In the genomic region with DNA sequence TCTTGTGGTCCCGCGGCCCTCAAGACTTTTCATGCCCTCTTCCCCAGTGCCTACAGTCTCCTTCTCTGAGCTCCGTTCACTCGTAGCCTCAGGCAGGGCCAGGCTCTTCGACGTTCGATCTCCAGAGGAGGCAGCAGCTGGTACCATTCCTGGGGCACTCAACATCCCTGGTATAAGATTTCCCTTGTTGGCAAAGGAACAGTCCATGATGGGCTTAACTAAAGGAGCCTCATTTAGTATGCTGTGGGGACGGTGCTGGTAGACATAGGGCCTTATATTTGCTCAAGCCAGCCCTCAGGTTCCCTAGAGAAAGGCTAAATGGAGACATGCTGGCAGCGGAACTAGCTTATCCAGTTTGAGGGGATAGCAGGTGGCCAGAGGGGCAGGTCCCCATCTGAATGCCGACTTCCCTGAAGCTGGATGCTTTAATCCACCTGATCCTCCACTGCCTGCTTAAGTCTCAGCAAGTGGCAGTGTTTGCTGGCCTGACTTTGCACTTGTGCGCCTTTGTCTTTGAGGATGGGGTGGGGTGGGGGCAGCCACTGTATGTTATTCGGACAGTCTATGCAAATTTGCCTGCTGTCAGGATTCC, we compare ENCODE assay signal across 12 mouse cellular contexts. TPM values are rescaled to one million over a fixed set of nuclear protein-coding genes. Genes with fewer than 3 reads are reported as not detected.
DNase-seq lines count a peak whose midpoint lies in the region; ATAC-seq lines count a peak whose summit lies in the region.
"Had no signal": no experiment of that assay in that cellular context is flagged by ENCODE, and none has a peak within 500 bp of the region (broad histone marks: within the 10 kb centered on the region; RNA-seq: fewer than 3 reads in every experiment).

No protein-coding gene starts in this region.

- WGBS in embryonic facial prominence, embryonic 15.5 days = 42% methylated on average over 12 of the region's 12 CpGs
- 50% methylated on average over 12 of the region's 12 CpGs for WGBS in midbrain, embryonic 11.5 days
- 63% methylated on average over 12 of the region's 12 CpGs for WGBS in stomach, embryonic 15.5 days

- DNase-seq in lung, adult 18-20 months = peak; percentile 53 to 66
- DNase-seq in lung, postnatal 14 days = no peak
- DNase-seq in midbrain, embryonic 11.5 days (ENCODE audit: low spot score, missing footprints) = no peak
- DNase-seq in left cerebral cortex, adult 11 months (ENCODE audit: low spot score) = no peak
- no peak for DNase-seq in gastrocnemius, postnatal 14 days
- DNase-seq in embryo, embryonic 10.5 days (ENCODE audit: low spot score) = no peak
- DNase-seq: adrenal gland, adult 8-10 months had no signal

- intact Hi-C loops in gastrocnemius, postnatal 14 days (cut with DNase I; ENCODE audit: low total_unique reads) = no loop called here

- peaks cover 4% of the 10 kb centered on the region; the same call in 1 of the 2 replicates for H3K4me1 ChIP-seq in embryonic facial prominence, embryonic 15.5 days
- no peaks in the 10 kb centered on the region for H3K4me1 ChIP-seq in midbrain, embryonic 11.5 days (ENCODE audit: control insufficient read depth, insufficient read depth, low read length)
- H3K4me1 ChIP-seq in stomach, embryonic 15.5 days = no peaks in the 10 kb centered on the region; the same call in 1 of the 2 replicates

- H3K9me3 ChIP-seq in embryonic facial prominence, embryonic 15.5 days (replicated peaks) = no peaks in the 10 kb centered on the region
- H3K9me3 ChIP-seq in midbrain, embryonic 11.5 days (ENCODE audit: control insufficient read depth, low read length) = no peaks in the 10 kb centered on the region
- no peaks in the 10 kb centered on the region for H3K9me3 ChIP-seq in stomach, embryonic 15.5 days
- H3K9me3 ChIP-seq: liver, embryonic 15.5 days had no signal

- ATAC-seq in embryonic facial prominence, embryonic 15.5 days (ENCODE audit: insufficient number of reproducible peaks, low FRiP score, low TSS enrichment, low read depth) = peak; percentile 45; the same call in 1 of the 2 replicates
- peak; percentile 61 for ATAC-seq in midbrain, embryonic 11.5 days (ENCODE audit: low FRiP score)
- ATAC-seq in stomach, embryonic 15.5 days (ENCODE audit: insufficient read depth, low FRiP score, low read depth) = peak; percentile 36; the same call in 1 of the 2 replicates
- ATAC-seq: Patski had no signal

- no peak overlapping the region for H3K4me2 ChIP-seq in embryonic facial prominence, embryonic 15.5 days (replicated peaks)
- H3K4me2 ChIP-seq in midbrain, embryonic 11.5 days = no peak overlapping the region
- H3K4me2 ChIP-seq in stomach, embryonic 15.5 days = no peak overlapping the region
- H3K4me2 ChIP-seq: heart, embryonic 11.5 days; liver, embryonic 15.5 days had no signal

- H3K27ac ChIP-seq in embryonic facial prominence, embryonic 15.5 days (replicated peaks) = no peak overlapping the region
- peak overlapping the region; percentile 15; the same call in 1 of the 2 replicates for H3K27ac ChIP-seq in midbrain, embryonic 11.5 days (ENCODE audit: low read depth, low read length)
- peak overlapping the region; percentile 41; the same call in 1 of the 2 replicates for H3K27ac ChIP-seq in stomach, embryonic 15.5 days
- H3K27ac ChIP-seq: liver, embryonic 15.5 days had no signal

- H3K36me3 ChIP-seq in embryonic facial prominence, embryonic 15.5 days = peaks cover 48% of the 10 kb centered on the region
- H3K36me3 ChIP-seq in midbrain, embryonic 11.5 days (ENCODE audit: control insufficient read depth, insufficient read depth, low read length) = peaks cover 26% of the 10 kb centered on the region
- peaks cover 31% of the 10 kb centered on the region for H3K36me3 ChIP-seq in stomach, embryonic 15.5 days

- no peak overlapping the region for H3K9ac ChIP-seq in embryonic facial prominence, embryonic 15.5 days
- no peak overlapping the region for H3K9ac ChIP-seq in midbrain, embryonic 11.5 days (ENCODE audit: low read length)
- H3K9ac ChIP-seq in stomach, embryonic 15.5 days = no peak overlapping the region
- H3K9ac ChIP-seq: liver, embryonic 15.5 days had no signal

- H3K4me3 ChIP-seq in embryonic facial prominence, embryonic 15.5 days (replicated peaks) = no peak overlapping the region
- no peak overlapping the region for H3K4me3 ChIP-seq in midbrain, embryonic 11.5 days (ENCODE audit: low read depth, low read length)
- H3K4me3 ChIP-seq in stomach, embryonic 15.5 days (replicated peaks) = no peak overlapping the region
- H3K4me3 ChIP-seq: liver, embryonic 15.5 days had no signal

- H3K27me3 ChIP-seq in embryonic facial prominence, embryonic 15.5 days = no peaks in the 10 kb centered on the region
- H3K27me3 ChIP-seq in midbrain, embryonic 11.5 days (ENCODE audit: control insufficient read depth, insufficient read depth, low read length) = no peaks in the 10 kb centered on the region
- H3K27me3 ChIP-seq in stomach, embryonic 15.5 days (replicated peaks) = no peaks in the 10 kb centered on the region
- H3K27me3 ChIP-seq: liver, embryonic 15.5 days; Patski had no signal

RNA-seq across cellular contexts. Expression of gene Tstd1, which starts 0.7 kb away (rescaled TPM):
- polyA plus RNA-seq in embryonic facial prominence, embryonic 15.5 days (2015; fragmentation: Nextera tagmentation; extraction: Ambion mirVana) = 8.1 and 11.8 TPM in 2 replicates
- polyA plus RNA-seq in midbrain, embryonic 11.5 days (2014; fragmentation: Nextera tagmentation; extraction: Ambion mirVana) = 2.1 and 4.0 TPM in 2 replicates
- polyA plus RNA-seq in stomach, embryonic 15.5 days (2015; fragmentation: Nextera tagmentation; extraction: Ambion mirVana) = 5.3 and 5.9 TPM in 2 replicates
- under 1 TPM; 0.78 to 0.98 TPM for total RNA-seq in gastrocnemius, postnatal 14 days (2021)

RNA-seq across cellular contexts. Expression of gene Usf1, which starts 8.3 kb away (rescaled TPM):
- 74.6 and 85.2 TPM in 2 replicates for polyA plus RNA-seq in embryonic facial prominence, embryonic 15.5 days (2015; fragmentation: Nextera tagmentation; extraction: Ambion mirVana)
- 152 and 154 TPM in 2 replicates for polyA plus RNA-seq in midbrain, embryonic 11.5 days (2014; fragmentation: Nextera tagmentation; extraction: Ambion mirVana)
- polyA plus RNA-seq in stomach, embryonic 15.5 days (2015; fragmentation: Nextera tagmentation; extraction: Ambion mirVana) = 63.3 and 66.5 TPM in 2 replicates
- total RNA-seq in gastrocnemius, postnatal 14 days (2021) = 10 to 100 TPM; 25.8 to 27.0 TPM

RNA-seq across cellular contexts. Expression of gene F11r, which starts 17.9 kb away (rescaled TPM):
- polyA plus RNA-seq in embryonic facial prominence, embryonic 15.5 days (2015; fragmentation: Nextera tagmentation; extraction: Ambion mirVana) = 66.5 and 73.3 TPM in 2 replicates
- polyA plus RNA-seq in midbrain, embryonic 11.5 days (2014; fragmentation: Nextera tagmentation; extraction: Ambion mirVana) = 9.9 and 13.1 TPM in 2 replicates
- polyA plus RNA-seq in stomach, embryonic 15.5 days (2015; fragmentation: Nextera tagmentation; extraction: Ambion mirVana) = 108 and 121 TPM in 2 replicates
- 10 to 100 TPM; 10.8 to 12.6 TPM for total RNA-seq in gastrocnemius, postnatal 14 days (2021)

RNA-seq across cellular contexts. Expression of gene Arhgap30, which starts 30.6 kb away (rescaled TPM):
- polyA plus RNA-seq in embryonic facial prominence, embryonic 15.5 days (2015; fragmentation: Nextera tagmentation; extraction: Ambion mirVana) = 2.6 and 3.1 TPM in 2 replicates
- 0.38 and 0.57 TPM in 2 replicates for polyA plus RNA-seq in midbrain, embryonic 11.5 days (2014; fragmentation: Nextera tagmentation; extraction: Ambion mirVana)
- 2.9 and 3.0 TPM in 2 replicates for polyA plus RNA-seq in stomach, embryonic 15.5 days (2015; fragmentation: Nextera tagmentation; extraction: Ambion mirVana)
- 1 to 10 TPM in 1 of 2 experiments, under 1 TPM in 1; 0.97 to 1.2 TPM for total RNA-seq in gastrocnemius, postnatal 14 days (2021)
- polyA plus RNA-seq: Patski had no signal

RNA-seq across cellular contexts. Expression of gene Nectin4, which starts 49.5 kb away (rescaled TPM):
- 39.0 and 43.7 TPM in 2 replicates for polyA plus RNA-seq in embryonic facial prominence, embryonic 15.5 days (2015; fragmentation: Nextera tagmentation; extraction: Ambion mirVana)
- polyA plus RNA-seq in midbrain, embryonic 11.5 days (2014; fragmentation: Nextera tagmentation; extraction: Ambion mirVana) = 0.49 and 0.65 TPM in 2 replicates
- 19.3 and 26.5 TPM in 2 replicates for polyA plus RNA-seq in stomach, embryonic 15.5 days (2015; fragmentation: Nextera tagmentation; extraction: Ambion mirVana)
- total RNA-seq in gastrocnemius, postnatal 14 days (2021) = not detected

Comparison
In these comparisons a context has a peak if more than half of its experiments do, and no peak if none do; other contexts are left out.
1. DNase-seq: peak in lung, adult 18-20 months (2 of 2); none in lung, postnatal 14 days (single experiment), midbrain, embryonic 11.5 days (single experiment), left cerebral cortex, adult 11 months (single experiment), gastrocnemius, postnatal 14 days (single experiment) and embryo, embryonic 10.5 days (single experiment).
2. Peak in every context shown above with its lines, with median percentiles within 50 percentile points of each other: ATAC-seq.